Mouse (Mus musculus) lung, embryonic 16.5 days (tissue): ENCODE measurements around the gene Crebl2. TPM values are rescaled to one million over a fixed set of nuclear protein-coding genes. Genes with fewer than 3 reads are reported as not detected.

Experiments used
- ATAC-seq: fragments of 200-750 bp; cut with Nextera tagmentation; 2 replicates; pipeline ENCODE4 v1.8.0; 2017; ENCODE audit warnings: low read depth, mild to moderate bottlenecking, moderate library complexity
- H3K27ac ChIP-seq: fragments of 300-500 bp; sonication (generic); 2 replicates; pipeline ENCODE4 v1.5.1; 2014; ENCODE audit warnings: mild to moderate bottlenecking, control low read depth, low read length
- H3K27me3 ChIP-seq: fragments of 300-500 bp; sonication (generic); 2 replicates; pipeline ENCODE4 v1.6.1; 2014; ENCODE audit warnings: low read depth, low read length, mixed read lengths; ENCODE audit not compliant: control insufficient read depth, insufficient read depth
- H3K36me3 ChIP-seq: fragments of 300-500 bp; sonication (generic); 2 replicates; pipeline ENCODE4 v1.6.1; 2014; ENCODE audit warnings: low read length; ENCODE audit not compliant: control insufficient read depth, insufficient read depth
- H3K4me1 ChIP-seq: fragments of 300-500 bp; sonication (generic); replicated peaks from 2 replicates; pipeline ENCODE4 v1.6.1; 2014; ENCODE audit warnings: low read length, mixed read lengths; ENCODE audit not compliant: control insufficient read depth, insufficient read depth
- H3K4me2 ChIP-seq: fragments of 300-500 bp; sonication (generic); 2 replicates; pipeline ENCODE4 v1.6.1; 2014; ENCODE audit warnings: low read depth, low read length, control low read depth
- H3K4me3 ChIP-seq: fragments of 300-500 bp; sonication (generic); 2 replicates; pipeline ENCODE4 v1.5.1; 2014; ENCODE audit warnings: mild to moderate bottlenecking, low read length, control low read depth
- H3K9ac ChIP-seq: fragments of 300-500 bp; sonication (generic); 2 replicates; pipeline ENCODE4 v1.6.1; 2014; ENCODE audit warnings: low read length, control low read depth
- H3K9me3 ChIP-seq: fragments of 300-500 bp; sonication (generic); 2 replicates; pipeline ENCODE4 v1.6.1; 2016; ENCODE audit warnings: low read length; ENCODE audit not compliant: control insufficient read depth
- WGBS: fragments of 180-500 bp; shearing (Covaris S2); extraction: QIAGEN DNeasy Blood & Tissue Kit; methylation state at CpG from one replicate; pipeline ENCODE4 v1.1.7; 2014; 5-methylcytosine and 5-hydroxymethylcytosine counted together
- polyA plus RNA-seq: library from polyadenylated mRNA; unstranded; fragments of >200 nt; fragmentation: Nextera tagmentation; extraction: Ambion mirVana; gene quantifications from 2 replicates; pipeline ENCODE4 v1.2.1, GENCODE M21; 2015

Gene Crebl2
- polyA plus RNA-seq, 1 experiment from 2014 or later, result 3.0 TPM

DNA sequence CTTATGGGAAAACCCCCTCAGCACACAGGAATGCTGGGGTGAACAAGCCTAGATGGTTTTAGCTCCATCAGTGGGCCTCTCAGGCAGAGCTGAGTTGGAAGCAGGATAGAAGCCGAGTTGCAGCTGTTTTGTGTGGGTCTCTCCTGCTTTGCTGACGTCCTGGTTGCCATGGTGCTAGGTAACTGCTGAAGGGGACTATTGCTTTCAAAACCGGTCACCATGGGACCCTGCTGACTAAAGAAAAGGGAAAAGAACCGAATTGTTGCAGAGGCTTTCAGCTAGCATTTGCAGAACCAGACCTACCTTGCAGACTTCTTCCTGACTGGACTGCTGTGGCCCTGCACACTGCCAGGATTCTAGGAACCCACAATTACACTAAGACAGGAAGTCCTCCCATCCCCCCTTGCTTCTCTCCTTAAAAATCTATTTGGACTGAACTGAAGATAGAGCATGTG lies 58.6 kb downstream of the Crebl2 start:
- Histone ChIP-seq H3K4me3 (no peak overlapping the region), H3K4me1 (no peaks in the 10 kb centered on the region), H3K9me3 (no peaks in the 10 kb centered on the region), H3K36me3 (no peaks in the 10 kb centered on the region), H3K27me3 (no peaks in the 10 kb centered on the region), H3K9ac (no peak overlapping the region), H3K27ac (no peak overlapping the region), H3K4me2 (no peak overlapping the region)
- 10% methylated on average over 4 of the region's 4 CpGs for WGBS
- ATAC-seq, result no peak

DNA sequence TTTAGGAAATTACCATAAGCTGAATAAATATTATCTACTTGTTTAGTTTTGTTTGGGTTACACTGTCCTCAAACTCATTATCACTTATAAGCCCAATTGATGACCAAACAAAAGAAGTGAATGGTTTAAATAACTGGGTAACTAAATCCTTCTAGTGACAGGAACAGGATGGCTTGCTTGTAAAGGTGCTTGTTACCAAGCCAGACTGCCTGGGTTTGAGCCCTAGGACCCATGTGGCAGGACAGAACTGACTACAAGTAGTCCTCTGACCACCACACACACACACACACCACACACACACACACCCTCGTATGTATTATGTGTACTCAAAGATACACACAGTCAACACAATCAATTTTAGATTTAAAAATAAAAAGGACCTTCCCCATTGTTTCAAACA lies 59.8 kb downstream of the Crebl2 start:
- H3K36me3 ChIP-seq, result no peaks in the 10 kb centered on the region
- ATAC-seq, result no peak
- H3K4me1 ChIP-seq, result no peaks in the 10 kb centered on the region
- H3K4me2 ChIP-seq, result no peak overlapping the region
- no peak overlapping the region for H3K9ac ChIP-seq
- H3K4me3 ChIP-seq, result no peak overlapping the region
- H3K27ac ChIP-seq, result no peak overlapping the region
- no peaks in the 10 kb centered on the region for H3K9me3 ChIP-seq
- 72% methylated on average over 1 of the region's 1 CpGs for WGBS
- H3K27me3 ChIP-seq, result no peaks in the 10 kb centered on the region

DNA sequence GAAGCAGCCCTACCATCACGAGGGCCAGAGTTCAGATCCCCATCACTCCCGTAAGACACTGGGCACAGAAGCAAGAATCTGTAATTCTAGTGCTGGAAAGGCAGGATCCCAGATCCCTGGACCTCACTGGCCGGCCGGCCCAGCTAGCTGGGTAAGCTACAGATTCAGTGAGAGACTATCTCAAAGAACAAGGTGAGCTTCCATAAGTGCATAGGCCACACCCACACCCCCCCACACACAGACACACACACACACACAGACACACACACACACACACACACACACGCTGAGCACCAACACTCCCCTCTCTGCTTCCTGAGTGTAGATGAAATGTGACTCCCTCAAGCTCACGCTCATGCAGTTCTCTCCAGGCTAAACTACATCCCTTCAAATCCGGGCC lies 60.5 kb downstream of the Crebl2 start:
- Histone ChIP-seq H3K4me2 (no peak overlapping the region), H3K4me3 (no peak overlapping the region), H3K27me3 (no peaks in the 10 kb centered on the region), H3K4me1 (no peaks in the 10 kb centered on the region), H3K9ac (no peak overlapping the region), H3K36me3 (no peaks in the 10 kb centered on the region), H3K27ac (no peak overlapping the region), H3K9me3 (no peaks in the 10 kb centered on the region)
- ATAC-seq, result no peak
- 73% methylated on average over 7 of the region's 7 CpGs for WGBS

DNA sequence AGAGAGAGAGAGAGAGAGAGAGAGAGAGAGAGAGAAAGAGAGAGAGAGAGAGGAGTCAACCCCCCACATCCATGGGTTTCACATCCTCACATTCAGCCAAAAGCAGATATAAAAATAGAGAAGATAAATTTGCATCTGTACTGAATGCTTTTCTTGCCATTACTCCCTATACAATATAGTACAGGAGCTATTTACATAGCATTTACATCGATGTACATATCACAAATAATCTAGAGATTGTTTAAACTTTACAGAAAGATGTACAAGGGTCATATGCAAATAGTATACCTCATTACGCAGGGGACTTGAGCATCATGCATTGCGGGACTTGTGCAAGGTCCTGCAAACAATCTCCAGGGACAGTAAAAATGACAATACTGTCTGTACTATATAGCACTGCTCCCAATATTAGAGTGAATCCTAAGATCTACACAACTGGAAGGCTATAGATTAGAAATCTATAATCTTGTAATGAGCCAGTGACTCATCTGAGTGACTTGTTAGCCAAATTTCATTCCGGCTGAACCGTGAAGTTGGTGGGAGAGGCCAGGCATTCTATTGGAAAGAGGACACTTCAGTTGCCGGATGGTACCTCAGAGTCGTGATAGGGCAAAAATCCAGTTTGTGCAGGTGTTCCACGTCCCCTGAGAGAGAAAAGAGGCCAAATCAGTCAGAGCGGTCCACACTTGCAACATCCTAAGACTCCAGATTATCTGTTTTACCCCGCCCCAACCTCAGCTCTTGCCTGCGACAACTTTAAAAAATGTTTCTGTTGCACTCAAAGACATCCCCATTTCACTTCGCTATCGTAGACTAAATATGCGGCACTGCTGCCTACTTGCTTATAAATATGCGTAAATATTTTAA lies 66.8 kb downstream of the Crebl2 start:
- peak overlapping the region; percentile 100 for H3K27ac ChIP-seq
- WGBS, result 41% methylated on average over 15 of the region's 15 CpGs
- H3K4me1 ChIP-seq, result peaks cover 5% of the 10 kb centered on the region
- no peaks in the 10 kb centered on the region for H3K9me3 ChIP-seq
- H3K36me3 ChIP-seq, result no peaks in the 10 kb centered on the region
- peak overlapping the region; percentile 82 for H3K9ac ChIP-seq
- ATAC-seq, result no peak
- peak overlapping the region; percentile 61 for H3K4me3 ChIP-seq
- H3K27me3 ChIP-seq, result no peaks in the 10 kb centered on the region
- H3K4me2 ChIP-seq, result peak overlapping the region; percentile 82

GRCm38 (mm10) chr6:134897443-134898094 lies 67.6 kb downstream of the Crebl2 start:
- H3K36me3 ChIP-seq, result no peaks in the 10 kb centered on the region
- H3K27ac ChIP-seq, result peak overlapping the region; percentile 100
- peak; percentile 95 for ATAC-seq
- H3K4me2 ChIP-seq, result peak overlapping the region; percentile 82
- peak overlapping the region; percentile 61 for H3K4me3 ChIP-seq
- peak overlapping the region; percentile 82 for H3K9ac ChIP-seq
- H3K9me3 ChIP-seq, result no peaks in the 10 kb centered on the region
- under 1% methylated on average over 38 of the region's 38 CpGs for WGBS
- H3K4me1 ChIP-seq, result peaks cover 5% of the 10 kb centered on the region
- H3K27me3 ChIP-seq, result no peaks in the 10 kb centered on the region

DNA sequence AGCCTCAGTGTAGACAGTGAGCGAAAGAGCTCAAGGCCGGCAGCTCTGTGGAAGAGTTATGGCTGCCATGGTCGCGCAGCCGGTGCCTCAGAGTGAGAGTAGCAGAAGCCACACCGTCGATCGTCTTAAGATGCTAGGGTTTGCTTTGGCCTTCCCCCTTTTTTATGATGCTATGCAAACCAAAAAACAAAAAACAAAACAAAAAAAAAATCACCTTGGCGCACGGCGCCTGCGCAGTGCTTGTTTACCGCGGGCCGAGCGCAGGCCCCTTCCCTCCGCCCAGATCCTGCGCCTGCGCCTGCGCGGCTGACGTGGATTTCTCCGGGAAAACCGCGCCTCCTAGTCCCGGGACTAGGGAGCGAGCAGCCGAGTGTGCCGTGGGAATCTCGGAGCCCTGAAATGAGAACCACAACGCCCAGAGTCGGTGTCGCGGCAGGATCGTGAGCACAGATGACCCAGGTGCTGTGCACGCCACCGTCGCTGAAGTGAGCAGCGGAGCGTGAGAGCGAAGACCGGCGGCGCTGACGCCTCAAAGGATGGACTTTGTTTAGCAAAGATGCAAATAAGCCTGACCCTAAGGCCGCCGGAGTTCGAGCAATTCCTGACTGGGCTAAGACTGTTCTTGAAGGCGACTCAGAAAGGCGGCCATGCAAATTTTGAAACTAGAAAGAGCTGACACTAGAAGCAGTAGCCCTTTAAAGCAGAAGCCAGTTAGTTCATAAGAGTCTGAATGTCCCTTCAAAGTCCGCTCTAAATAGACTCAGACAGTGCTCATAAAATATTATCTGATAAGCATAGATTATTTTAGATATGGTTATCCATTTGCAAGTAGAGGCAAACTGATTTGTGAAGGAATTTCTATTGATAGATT lies 68.4 kb downstream of the Crebl2 start, which contains the start of gene Gpr19:
Gene Gpr19, minus strand, starts transcription at position 484 of the 871 bp plus-strand sequence.
- H3K4me1 ChIP-seq, result peaks cover 5% of the 10 kb centered on the region
- 1% methylated on average over 51 of the region's 51 CpGs for WGBS
- peak within 1 kb of the TSS; percentile 100 for H3K27ac ChIP-seq
- peak; percentile 96 for ATAC-seq
- no peaks in the 10 kb centered on the region for H3K27me3 ChIP-seq
- H3K36me3 ChIP-seq, result no peaks in the 10 kb centered on the region
- H3K4me3 ChIP-seq, result peak within 1 kb of the TSS; percentile 61
- H3K9me3 ChIP-seq, result no peaks in the 10 kb centered on the region
- H3K9ac ChIP-seq, result peak within 1 kb of the TSS; percentile 82
- H3K4me2 ChIP-seq, result peak within 1 kb of the TSS; percentile 82

GRCm38 (mm10) chr6:134903368-134903767 lies 73.4 kb downstream of the Crebl2 start:
- WGBS, result 84% methylated on average over 3 of the region's 4 CpGs
- Histone ChIP-seq H3K4me2 (no peak overlapping the region), H3K27ac (no peak overlapping the region), H3K4me1 (no peaks in the 10 kb centered on the region), H3K27me3 (no peaks in the 10 kb centered on the region), H3K9ac (no peak overlapping the region), H3K9me3 (no peaks in the 10 kb centered on the region), H3K36me3 (no peaks in the 10 kb centered on the region), H3K4me3 (no peak overlapping the region)
- ATAC-seq, result no peak

GRCm38 (mm10) chr6:134903891-134904884 lies 74.2 kb downstream of the Crebl2 start:
- Histone ChIP-seq H3K36me3 (no peaks in the 10 kb centered on the region), H3K4me3 (no peak overlapping the region), H3K9ac (no peak overlapping the region), H3K9me3 (no peaks in the 10 kb centered on the region), H3K27ac (no peak overlapping the region), H3K27me3 (no peaks in the 10 kb centered on the region), H3K4me2 (no peak overlapping the region), H3K4me1 (no peaks in the 10 kb centered on the region)
- WGBS, result 88% methylated on average over 10 of the region's 10 CpGs
- no peak for ATAC-seq
